Mouse (Mus musculus) macrophage (primary cell): ENCODE results near the gene Hirip3. TPM values are rescaled to one million over a fixed set of nuclear protein-coding genes. Genes with fewer than 3 reads are reported as not detected.
A peak's percentile ranks its signal among the peaks of the same experiment; 100 is the strongest.
"Not testable (repeated sequence)": the region's sequence is repeated elsewhere in the genome, so short reads cannot be mapped to it uniquely, and the experiment has no call there.

Experiments used
- H3K27ac ChIP-seq: fragments of 350-480 bp; formaldehyde crosslinking; 2 replicates; pipeline ENCODE4 v1.9.0; 2021
- H3K36me3 ChIP-seq: fragments of 350-480 bp; formaldehyde crosslinking; 2 replicates; pipeline ENCODE4 v1.9.0; 2021; ENCODE audit errors: inconsistent target
- H3K4me3 ChIP-seq: fragments of 350-480 bp; formaldehyde crosslinking; 2 replicates; pipeline ENCODE4 v1.9.0; 2021; ENCODE audit errors: inconsistent target
- H3K79me2 ChIP-seq: fragments of 350-480 bp; formaldehyde crosslinking; 2 replicates; pipeline ENCODE4 v1.9.0; 2021; ENCODE audit errors: inconsistent target
- WGBS: methylation state at CpG from one replicate; pipeline ENCODE4 v1.1.7; 2026; ENCODE audit warnings: inconsistent platforms; ENCODE audit not compliant: missing documents; 5-methylcytosine and 5-hydroxymethylcytosine counted together
- polyA plus RNA-seq: library from polyadenylated mRNA; stranded (reverse); fragments of 250-400 nt; gene quantifications from 3 replicates; pipeline ENCODE4 v1.2.4, GENCODE M21; 2018; ENCODE audit warnings: inconsistent platforms

Gene Hirip3
- polyA plus RNA-seq, 1 experiment from 2014 or later, result 23.5 TPM

- Histone ChIP-seq H3K27ac (no peak overlapping the region), H3K36me3 (peaks cover 63% of the 10 kb centered on the region), H3K79me2 (no peaks in the 10 kb centered on the region), H3K4me3 (no peak overlapping the region)
- WGBS, result 82% methylated on average over 12 of the region's 12 CpGs
Observed at GRCm38 (mm10) chr7:126868003-126868402, 6.2 kb downstream of the Hirip3 start.

DNA sequence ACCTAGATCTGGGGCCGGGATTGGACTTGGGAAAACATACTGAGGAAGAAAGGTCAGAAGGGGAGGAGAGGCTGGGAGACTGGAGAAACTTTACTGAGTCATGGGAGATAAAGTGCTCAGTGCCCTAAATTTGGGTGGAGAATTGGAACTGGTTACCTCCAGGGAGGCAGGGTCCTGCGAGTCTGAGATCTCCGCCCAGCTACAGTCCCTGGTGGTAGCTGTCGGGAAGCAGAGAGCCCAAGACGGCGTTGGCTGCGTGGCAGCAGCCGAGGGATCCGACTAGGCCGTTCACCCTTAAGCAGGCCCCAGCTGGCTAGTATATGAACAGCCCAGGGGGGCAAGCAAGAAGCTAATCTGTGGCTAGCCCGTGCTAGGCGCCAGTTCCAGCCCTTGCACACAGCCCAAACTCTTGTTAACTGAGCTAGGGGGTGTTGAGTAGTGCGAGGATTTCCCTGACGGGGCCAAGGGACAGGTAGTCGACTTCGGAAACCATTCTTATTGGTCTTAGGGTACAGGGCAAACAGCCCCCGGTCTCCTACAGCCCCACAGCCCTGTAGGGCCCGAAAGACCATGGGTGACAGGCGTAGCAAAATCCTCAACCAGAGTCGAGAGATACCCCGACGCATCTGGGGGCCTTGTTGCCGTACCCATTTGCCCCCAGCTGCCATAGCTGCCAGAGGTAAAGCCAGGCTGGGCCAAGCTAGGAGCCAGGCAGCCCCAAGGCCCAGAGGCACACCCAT lies 8.2 kb downstream of the Hirip3 start:
- no peaks in the 10 kb centered on the region; the same call in 1 of the 2 replicates for H3K79me2 ChIP-seq
- 97% methylated on average over 19 of the region's 23 CpGs for WGBS

GRCm38 (mm10) chr7:126870520-126870891 lies 8.7 kb downstream of the Hirip3 start:
- no peak overlapping the region for H3K27ac ChIP-seq
- no peak overlapping the region for H3K4me3 ChIP-seq
- no peaks in the 10 kb centered on the region; the same call in 1 of the 2 replicates for H3K79me2 ChIP-seq
- 82% methylated on average over 1 of the region's 2 CpGs for WGBS
- H3K36me3 ChIP-seq, result peaks cover 88% of the 10 kb centered on the region

More for the DNA sequence above, 8.2 kb downstream of the Hirip3 start:
- peaks cover 83% of the 10 kb centered on the region for H3K36me3 ChIP-seq
- no peak overlapping the region for H3K27ac ChIP-seq
- no peak overlapping the region for H3K4me3 ChIP-seq

GRCm38 (mm10) chr7:126877239-126877638 lies 15.5 kb downstream of the Hirip3 start:
- Histone ChIP-seq H3K4me3 (no peak overlapping the region), H3K36me3 (peaks cover 70% of the 10 kb centered on the region), H3K79me2 (peaks cover 29% of the 10 kb centered on the region), H3K27ac (no peak overlapping the region)
- WGBS, result 100% methylated on average over 1 of the region's 1 CpGs

DNA sequence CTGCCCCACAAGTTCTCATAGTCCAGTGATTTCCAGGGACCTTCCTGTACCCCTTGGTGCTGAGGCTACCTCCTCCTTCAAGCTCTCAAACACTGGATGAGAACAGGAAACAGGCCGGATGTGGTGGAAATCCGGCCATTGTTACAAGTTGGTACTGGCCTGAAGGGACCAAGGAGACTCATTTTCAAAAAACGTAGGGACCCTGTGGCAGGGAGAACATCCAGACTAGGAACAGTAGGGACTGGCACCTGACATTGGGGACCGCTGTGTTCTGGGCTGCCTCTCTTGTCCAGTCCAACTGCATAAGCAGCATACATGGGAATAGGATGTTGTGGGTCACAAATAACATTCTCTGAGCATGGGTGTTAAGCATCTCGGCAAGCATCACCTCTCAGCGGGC lies 19.3 kb downstream of the Hirip3 start:
- Histone ChIP-seq H3K4me3 (no peak overlapping the region), H3K27ac (no peak overlapping the region), H3K36me3 (peaks cover 39% of the 10 kb centered on the region), H3K79me2 (peaks cover 52% of the 10 kb centered on the region)
- WGBS, result 21% methylated on average over 6 of the region's 6 CpGs

- peak overlapping the region; percentile 77 for H3K27ac ChIP-seq
- H3K4me3 ChIP-seq, result peak overlapping the region; percentile 92
- peaks cover 46% of the 10 kb centered on the region for H3K36me3 ChIP-seq
- 0% methylated on average over 15 of the region's 15 CpGs for WGBS
- H3K79me2 ChIP-seq, result peaks cover 52% of the 10 kb centered on the region
Observed at GRCm38 (mm10) chr7:126883731-126884181, 22.0 kb downstream of the Hirip3 start.

DNA sequence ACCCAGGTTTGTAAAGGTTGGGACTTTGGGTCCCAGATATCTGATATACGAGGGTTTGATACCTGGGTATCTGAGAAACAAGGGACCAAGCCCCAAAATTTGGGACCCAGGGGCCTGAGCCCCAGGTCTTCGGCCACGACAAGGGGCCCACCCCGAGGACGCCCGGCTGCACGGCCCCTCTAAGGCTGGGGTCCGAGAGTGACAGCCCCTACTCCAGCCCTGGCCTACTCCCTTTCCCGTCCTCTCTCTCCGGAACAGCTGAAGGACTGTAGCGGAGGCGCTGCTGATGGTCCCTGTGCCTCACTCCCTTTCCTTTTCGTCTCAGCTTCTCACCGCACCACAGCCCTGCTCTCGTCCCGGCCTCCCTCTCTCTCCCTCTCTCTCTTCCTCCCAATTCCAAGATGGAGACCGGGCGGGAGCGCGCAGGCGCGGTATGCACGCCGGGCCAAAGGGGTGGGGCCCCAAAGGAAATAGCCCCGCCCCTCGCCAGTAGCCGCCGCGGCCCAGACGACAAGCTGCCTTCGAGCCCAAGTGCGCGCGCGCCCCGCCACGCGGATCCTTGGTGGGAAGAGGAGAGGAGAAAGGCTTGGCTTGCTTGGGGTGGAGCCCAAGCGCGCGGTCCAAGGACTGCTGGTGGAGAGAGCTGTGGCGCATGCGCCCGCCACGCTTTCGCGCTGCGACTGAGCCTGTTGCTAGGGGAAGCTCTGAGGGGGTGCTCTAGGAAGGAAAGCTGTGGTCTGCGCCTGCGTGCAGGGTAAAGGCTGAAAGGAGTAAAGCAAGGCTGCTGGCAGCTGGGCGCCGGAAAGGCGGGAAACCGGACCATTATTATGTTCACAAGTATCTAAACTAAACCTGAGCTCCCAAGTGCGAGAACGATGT lies 22.8 kb downstream of the Hirip3 start, which contains the start of gene Taok2:
TSS of gene Taok2 (minus strand) at position 418 of the 879 bp plus-strand sequence.
- peak within 1 kb of the TSS; percentile 92 for H3K4me3 ChIP-seq
- peaks cover 42% of the 10 kb centered on the region for H3K36me3 ChIP-seq
- H3K27ac ChIP-seq, result peak within 1 kb of the TSS; percentile 77
- peaks cover 49% of the 10 kb centered on the region for H3K79me2 ChIP-seq
- under 1% methylated on average over 56 of the region's 56 CpGs for WGBS

DNA sequence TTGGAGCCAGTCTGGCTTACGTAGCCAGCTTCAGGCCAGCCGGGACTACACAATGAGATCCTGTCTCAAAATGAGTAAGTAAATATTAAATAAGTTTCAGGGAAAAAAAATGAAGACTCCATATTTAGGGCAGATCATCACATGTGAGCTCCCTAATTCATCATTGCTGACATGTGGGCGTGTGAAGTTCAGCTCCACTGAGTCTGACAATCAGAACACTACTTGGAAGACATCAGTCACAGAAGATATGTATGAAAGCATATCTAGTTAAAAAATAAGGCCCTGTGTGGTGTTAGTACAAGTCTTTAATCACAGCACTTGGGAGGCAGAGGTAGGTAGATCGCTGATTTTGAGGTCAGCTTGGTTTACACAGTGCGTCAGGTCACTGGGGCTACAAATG lies 25.5 kb downstream of the Hirip3 start:
- WGBS, result 92% methylated on average over 5 of the region's 5 CpGs
- Histone ChIP-seq H3K27ac (no peak overlapping the region), H3K79me2 (peaks cover 30% of the 10 kb centered on the region), H3K4me3 (no peak overlapping the region), H3K36me3 (peaks cover 56% of the 10 kb centered on the region)

- no peak overlapping the region for H3K4me3 ChIP-seq
- 41% methylated on average over 7 of the region's 7 CpGs for WGBS
- H3K79me2 ChIP-seq, result peaks cover 30% of the 10 kb centered on the region
- no peak overlapping the region for H3K27ac ChIP-seq
- peaks cover 65% of the 10 kb centered on the region for H3K36me3 ChIP-seq
Observed at GRCm38 (mm10) chr7:126888852-126889251, 27.1 kb downstream of the Hirip3 start.

GRCm38 (mm10) chr7:126896912-126897311 lies 35.1 kb downstream of the Hirip3 start:
- WGBS, result 54% methylated on average over 5 of the region's 5 CpGs
- peaks cover 13% of the 10 kb centered on the region for H3K36me3 ChIP-seq
- peak overlapping the region; percentile 98 for H3K27ac ChIP-seq
- peak overlapping the region; percentile 82 for H3K4me3 ChIP-seq
- H3K79me2 ChIP-seq, result peaks cover 49% of the 10 kb centered on the region

DNA sequence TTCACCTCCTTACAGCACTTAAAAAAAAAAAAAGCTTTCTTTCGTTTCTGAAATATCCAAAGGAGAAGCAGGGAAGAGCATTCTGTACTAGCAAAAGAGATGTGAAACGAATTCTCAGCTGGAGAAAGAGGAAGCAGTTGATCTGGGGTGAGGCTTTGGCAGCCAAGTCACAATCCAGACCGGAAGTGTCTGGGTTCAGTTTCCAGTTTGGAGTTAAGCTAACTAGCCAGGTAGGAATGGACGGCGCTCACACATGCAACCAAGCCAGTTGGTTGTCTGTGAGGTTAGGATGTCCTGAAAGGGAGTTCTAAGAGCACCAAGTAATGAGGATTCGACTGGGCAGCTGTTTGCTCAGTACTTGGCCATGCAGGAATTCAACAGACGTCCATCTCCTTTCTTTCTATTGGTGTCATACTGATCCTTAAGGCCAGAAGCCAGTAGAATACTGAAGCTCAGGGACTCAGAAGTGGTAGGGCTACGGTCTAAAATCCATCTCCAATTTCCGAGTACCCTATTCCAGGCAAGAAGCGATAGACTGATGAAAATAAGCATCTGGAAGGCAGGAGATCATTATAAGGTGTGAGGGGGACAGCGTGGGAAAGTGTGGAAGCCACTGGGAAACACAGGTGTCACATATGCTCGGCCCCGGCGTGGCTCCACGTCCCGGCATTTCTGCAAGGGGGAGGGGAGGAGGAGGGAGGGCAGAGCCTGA lies 35.8 kb downstream of the Hirip3 start:
- Histone ChIP-seq H3K36me3 (peaks cover 7% of the 10 kb centered on the region; the same call in 1 of the 2 replicates), H3K4me3 (peak overlapping the region; percentile 82), H3K79me2 (peaks cover 43% of the 10 kb centered on the region), H3K27ac (peak overlapping the region; percentile 98)
- WGBS, result 0% methylated on average over 14 of the region's 16 CpGs

DNA sequence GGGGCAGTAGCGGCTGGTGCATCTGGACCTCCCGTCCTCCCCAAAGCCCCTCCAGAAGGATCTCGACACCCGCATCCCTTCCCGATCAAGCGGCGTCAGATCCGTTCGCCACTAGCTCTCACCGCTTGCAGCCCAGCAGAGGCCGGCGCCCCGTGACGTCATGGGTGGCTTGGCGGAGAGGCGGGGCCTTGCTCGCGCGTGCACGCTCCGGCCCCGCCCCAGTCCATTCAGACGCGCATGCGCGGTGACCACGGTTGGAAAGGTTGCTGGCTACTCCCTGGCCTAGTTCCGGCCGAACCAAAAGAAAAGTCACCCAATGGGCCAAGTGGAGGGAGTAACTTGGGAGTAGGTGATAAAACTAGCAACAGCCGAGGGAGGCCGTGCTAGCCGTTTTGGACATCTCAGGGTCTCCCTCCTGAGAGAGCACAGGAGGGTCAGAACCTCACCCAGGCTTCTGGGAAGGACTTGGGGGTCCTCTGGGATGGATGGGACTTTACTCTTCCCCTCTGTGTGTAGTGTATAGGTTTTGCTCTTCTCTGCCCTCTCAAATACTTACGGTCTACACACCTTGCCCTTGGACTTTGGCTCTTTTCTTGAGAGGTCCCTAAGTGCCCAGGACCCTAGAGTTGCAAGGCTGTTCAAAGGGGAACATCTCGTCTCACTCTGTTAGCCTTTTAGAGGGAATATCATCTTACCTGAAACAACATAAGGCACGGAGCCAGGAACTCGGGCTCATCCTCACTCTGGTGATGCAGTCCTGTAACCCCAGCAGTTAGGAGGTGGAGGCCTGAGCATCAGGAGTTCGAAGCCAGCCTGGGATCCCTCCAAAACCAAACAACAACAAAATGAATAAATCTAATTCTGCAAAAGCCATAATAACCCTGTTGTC lies 36.6 kb downstream of the Hirip3 start:
- no peaks in the 10 kb centered on the region; the same call in 1 of the 2 replicates for H3K36me3 ChIP-seq
- H3K27ac ChIP-seq, result peak overlapping the region; percentile 98
- 14% methylated on average over 35 of the region's 37 CpGs for WGBS

GRCm38 (mm10) chr7:126899781-126900180 lies 38.0 kb downstream of the Hirip3 start:
- H3K79me2 ChIP-seq, result peaks cover 20% of the 10 kb centered on the region
- H3K36me3 ChIP-seq, H3K4me3 ChIP-seq, H3K27ac ChIP-seq: not testable (repeated sequence)
- WGBS, result 98% methylated on average over 5 of the region's 9 CpGs

More for the DNA sequence above, 36.6 kb downstream of the Hirip3 start:
- Histone ChIP-seq H3K79me2 (peaks cover 35% of the 10 kb centered on the region), H3K4me3 (peak overlapping the region; percentile 82)
